Mouse (Mus musculus): ENCODE measurements around the gene Sbk3.

- TF ChIP-seq CTCF (IDR thresholded peaks at IDR 0.05; ENCODE audit: extremely low read depth, insufficient read depth, insufficient read length, insufficient replicate concordance) (no peak), POLR2A (IDR thresholded peaks at IDR 0.05; ENCODE audit: low read depth, low read length) (no peak)
These were observed 49.7 kb upstream of the Sbk3 start for GRCm38 (mm10) chr7:5020685-5021084.

Data from spleen, adult 2 months (tissue).